Mouse (Mus musculus): ENCODE results near the gene N6amt1.

DNA sequence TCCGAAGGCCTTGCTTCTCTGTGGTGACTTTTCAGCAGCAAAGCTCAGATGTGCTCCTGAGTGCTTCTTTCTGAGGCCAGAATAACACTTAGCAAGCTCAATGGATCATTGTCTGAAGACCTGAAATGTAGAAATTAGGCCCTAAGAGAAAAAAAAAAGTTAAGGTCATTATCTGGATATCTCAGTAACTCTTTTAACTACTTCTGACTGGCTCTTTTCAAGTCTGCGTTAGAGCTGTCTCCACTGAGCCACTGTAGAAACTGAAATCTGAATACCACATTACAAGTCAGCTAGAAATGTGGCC lies 33.8 kb upstream of the N6amt1 start:
- TF ChIP-seq E2F4 (IDR thresholded peaks at IDR 0.05; ENCODE audit: insufficient read depth) (no peak), TCF3 (IDR thresholded peaks at IDR 0.05; ENCODE audit: insufficient read length, low read depth) (no peak), POLR2A (IDR thresholded peaks at IDR 0.05; ENCODE audit: insufficient read length, low read depth) (no peak), MYOD1 (IDR thresholded peaks at IDR 0.05; ENCODE audit: control insufficient read depth in 1 of 3, insufficient read length in 2 of 3, low read depth in 2 of 3) (no peak), POLR2AphosphoS2 (IDR thresholded peaks at IDR 0.05; ENCODE audit: insufficient read length, low read depth) (no peak), TCF12 (IDR thresholded peaks at IDR 0.05; ENCODE audit: insufficient read depth, poor library complexity, severe bottlenecking) (no peak)
